Mouse (Mus musculus) liver, embryonic 14.5 days (tissue): ENCODE measurements around the gene Cmklr1. TPM values are rescaled to one million over a fixed set of nuclear protein-coding genes. Genes with fewer than 3 reads are reported as not detected.

Experiments used
- ATAC-seq: fragments of 200-750 bp; cut with Nextera tagmentation; 2 replicates; pipeline ENCODE4 v1.8.0; 2017; ENCODE audit warnings: moderate number of reproducible peaks, mild to moderate bottlenecking, moderate library complexity; ENCODE audit not compliant: insufficient read depth
- DNase-seq, 3 experiments: peaks; one replicate each; pipeline ENCODE4 v3.0.0-alpha.2; 2012 to 2013; ENCODE audit warnings: low read depth in 3 of 3, low spot score in 3 of 3
- H3K27ac ChIP-seq: fragments of 300-500 bp; sonication (generic); 2 replicates; pipeline ENCODE4 v1.5.1; 2014; ENCODE audit warnings: moderate library complexity, mild to moderate bottlenecking, control low read depth, inconsistent platforms
- H3K27me3 ChIP-seq: fragments of 300-500 bp; sonication (generic); 2 replicates; pipeline ENCODE4 v1.6.1; 2014; ENCODE audit warnings: mild to moderate bottlenecking, low read length, moderate library complexity; ENCODE audit not compliant: control insufficient read depth, insufficient read depth
- H3K36me3 ChIP-seq: fragments of 300-500 bp; sonication (generic); replicated peaks from 2 replicates; pipeline ENCODE4 v1.6.1; 2014; ENCODE audit warnings: low read depth; ENCODE audit not compliant: control insufficient read depth, insufficient read depth
- H3K4me1 ChIP-seq, 2 experiments: fragments of 200-500 bp in 1 of 2; fragments of 300-500 bp in 1 of 2; sonication (generic) in 1 of 2; replicated peaks; 2 replicates each; pipeline ENCODE4 v1.6.1; 2012 to 2014; ENCODE audit warnings: antibody characterized with exemption in 1 of 2, inconsistent platforms in 1 of 2, low read length in 1 of 2; ENCODE audit not compliant: control insufficient read depth in 2 of 2, insufficient read depth in 2 of 2
- H3K4me2 ChIP-seq: fragments of 300-500 bp; sonication (generic); 2 replicates; pipeline ENCODE4 v1.6.1; 2014; ENCODE audit warnings: low read depth, mild to moderate bottlenecking, control low read depth, moderate library complexity
- H3K4me3 ChIP-seq, 2 experiments: fragments of 200-500 bp in 1 of 2; fragments of 300-500 bp in 1 of 2; sonication (generic) in 1 of 2; 2 replicates each; pipeline ENCODE4 v1.5.1; 2012 to 2014; ENCODE audit warnings: low read depth in 2 of 2, low read length in 2 of 2, mild to moderate bottlenecking in 2 of 2, control low read depth in 1 of 2, inconsistent platforms in 1 of 2, moderate library complexity in 1 of 2; ENCODE audit not compliant: insufficient read depth in 1 of 2
- H3K9ac ChIP-seq: fragments of 300-500 bp; sonication (generic); replicated peaks from 2 replicates; pipeline ENCODE4 v1.6.1; 2014; ENCODE audit warnings: mild to moderate bottlenecking, control low read depth, moderate library complexity
- H3K9me3 ChIP-seq: fragments of 300-500 bp; sonication (generic); 2 replicates; pipeline ENCODE4 v1.6.1; 2016; ENCODE audit warnings: low read length, mixed read lengths; ENCODE audit not compliant: control insufficient read depth
- CTCF ChIP-seq: IDR thresholded peaks from 2 replicates; pipeline ENCODE4 v1.5.1; 2016; ENCODE audit warnings: antibody characterized with exemption, low read depth, control low read depth
- EP300 ChIP-seq: IDR thresholded peaks from 2 replicates; pipeline ENCODE4 v1.6.1; 2016; ENCODE audit warnings: antibody characterized with exemption, low read depth
- WGBS: fragments of 180-500 bp; shearing (Covaris S2); extraction: QIAGEN DNeasy Blood & Tissue Kit; methylation state at CpG from one replicate; pipeline ENCODE4 v1.1.7; 2014; ENCODE audit not compliant: insufficient replicate concordance; 5-methylcytosine and 5-hydroxymethylcytosine counted together
- polyA plus RNA-seq, 2 experiments: library from polyadenylated mRNA; depleted of rRNA in 1 of 2; stranded (reverse) in 1 of 2; unstranded in 1 of 2; fragments of >200 nt; fragmentation: Nextera tagmentation in 1 of 2; extraction: Ambion mirVana in 1 of 2; gene quantifications; 2 replicates each; pipeline versions ENCODE4 v1.2.1 to v1.2.3; 2012 to 2014

The Cmklr1 gene
- 1.4 and 1.7 TPM in 2 replicates for polyA plus RNA-seq (2012; rRNA removed)
- polyA plus RNA-seq (2014; fragmentation: Nextera tagmentation; extraction: Ambion mirVana): 1.5 and 1.6 TPM in 2 replicates

- no peaks in the 10 kb centered on the region for H3K36me3 ChIP-seq
- H3K27me3 ChIP-seq: no peaks in the 10 kb centered on the region; the same call in 1 of the 2 replicates
- no peak within 1 kb of the TSS for H3K4me2 ChIP-seq
- 6% methylated on average over 28 of the region's 30 CpGs for WGBS
- no peak within 1 kb of the TSS for H3K9ac ChIP-seq
- DNase-seq (no peak), ATAC-seq (no peak)
- H3K27ac ChIP-seq: no peak within 1 kb of the TSS
- H3K4me3 ChIP-seq: no peak within 1 kb of the TSS
- H3K4me1 ChIP-seq: no peaks in the 10 kb centered on the region
- no peaks in the 10 kb centered on the region for H3K9me3 ChIP-seq
- TF ChIP-seq CTCF (no peak), EP300 (no peak)
Observed at GRCm38 (mm10) chr5:113650035-113650865, at the start of gene Cmklr1. Gene Cmklr1 (minus strand): TSS chr5:113650426.

- ATAC-seq: no peak
- WGBS: 38% methylated on average over 5 of the region's 5 CpGs
- H3K27me3 ChIP-seq: no peaks in the 10 kb centered on the region
- TF ChIP-seq EP300 (no peak), CTCF (no peak)
- H3K27ac ChIP-seq: no peak overlapping the region
- H3K9me3 ChIP-seq: no peaks in the 10 kb centered on the region; the same call in 1 of the 2 replicates
- H3K9ac ChIP-seq: no peak overlapping the region
- no peaks in the 10 kb centered on the region for H3K4me1 ChIP-seq
- no peaks in the 10 kb centered on the region for H3K36me3 ChIP-seq
- no peak overlapping the region for H3K4me3 ChIP-seq
- H3K4me2 ChIP-seq: no peak overlapping the region
- DNase-seq: no peak
Observed at GRCm38 (mm10) chr5:113694415-113694814, 44.2 kb upstream of the Cmklr1 start.

GRCm38 (mm10) chr5:113694000-113694399, 43.8 kb upstream of the Cmklr1 start:
- Histone ChIP-seq H3K27me3 (no peaks in the 10 kb centered on the region), H3K4me1 (no peaks in the 10 kb centered on the region), H3K27ac (no peak overlapping the region), H3K4me2 (no peak overlapping the region), H3K9ac (no peak overlapping the region), H3K36me3 (no peaks in the 10 kb centered on the region), H3K4me3 (no peak overlapping the region), H3K9me3 (no peaks in the 10 kb centered on the region; the same call in 1 of the 2 replicates)
- ATAC-seq: no peak
- TF ChIP-seq CTCF: no peak
- no peak for TF ChIP-seq EP300
- no peak for DNase-seq
- WGBS: 52% methylated on average over 4 of the region's 4 CpGs

- Histone ChIP-seq H3K4me2 (no peak overlapping the region), H3K4me1 (no peaks in the 10 kb centered on the region), H3K27me3 (no peaks in the 10 kb centered on the region), H3K9me3 (no peaks in the 10 kb centered on the region; the same call in 1 of the 2 replicates), H3K9ac (no peak overlapping the region), H3K36me3 (no peaks in the 10 kb centered on the region), H3K27ac (no peak overlapping the region), H3K4me3 (no peak overlapping the region)
- TF ChIP-seq CTCF: no peak
- no peak for TF ChIP-seq EP300
- 66% methylated on average over 8 of the region's 8 CpGs for WGBS
- ATAC-seq: no peak
- no peak for DNase-seq
Observed at GRCm38 (mm10) chr5:113693196-113693755, 43.0 kb upstream of the Cmklr1 start.

- 67% methylated on average over 2 of the region's 2 CpGs for WGBS
- Histone ChIP-seq H3K9ac (no peak overlapping the region), H3K4me3 (no peak overlapping the region), H3K4me2 (no peak overlapping the region), H3K9me3 (no peaks in the 10 kb centered on the region; the same call in 1 of the 2 replicates), H3K36me3 (no peaks in the 10 kb centered on the region), H3K4me1 (no peaks in the 10 kb centered on the region), H3K27me3 (no peaks in the 10 kb centered on the region), H3K27ac (no peak overlapping the region)
- no peak for DNase-seq
- ATAC-seq: no peak
- TF ChIP-seq CTCF: no peak
- TF ChIP-seq EP300: no peak
Observed at GRCm38 (mm10) chr5:113690866-113691265, 40.6 kb upstream of the Cmklr1 start.
